Mouse (Mus musculus) hindbrain, postnatal 0 days (tissue): ENCODE data around the gene Haspin. TPM values are rescaled to one million over a fixed set of nuclear protein-coding genes. Genes with fewer than 3 reads are reported as not detected.

Source experiments
- ATAC-seq: fragments of 200-750 bp; cut with Nextera tagmentation; 2 replicates; pipeline ENCODE4 v1.8.0; 2017; ENCODE audit warnings: mild to moderate bottlenecking, moderate TSS enrichment, moderate library complexity
- DNase-seq: peaks from one replicate; pipeline ENCODE4 v3.0.0-alpha.2; 2015; ENCODE audit warnings: low spot score
- H3K27ac ChIP-seq: fragments of 300-500 bp; sonication (generic); 2 replicates; pipeline ENCODE4 v1.5.1; 2014; ENCODE audit warnings: mild to moderate bottlenecking
- H3K27me3 ChIP-seq: fragments of 300-500 bp; sonication (generic); 2 replicates; pipeline ENCODE4 v1.6.1; 2014; ENCODE audit warnings: low read length, mixed read lengths; ENCODE audit not compliant: insufficient read depth
- H3K36me3 ChIP-seq: fragments of 300-500 bp; sonication (generic); 2 replicates; pipeline ENCODE4 v1.6.1; 2014; ENCODE audit warnings: low read length, mixed read lengths; ENCODE audit not compliant: insufficient read depth
- H3K4me1 ChIP-seq: fragments of 300-500 bp; sonication (generic); 2 replicates; pipeline ENCODE4 v1.6.1; 2014; ENCODE audit warnings: antibody characterized with exemption, low read length, mixed read lengths; ENCODE audit not compliant: insufficient read depth
- H3K4me2 ChIP-seq: fragments of 300-500 bp; sonication (generic); 2 replicates; pipeline ENCODE4 v1.6.1; 2014; ENCODE audit warnings: low read depth, mild to moderate bottlenecking, low read length, moderate library complexity, mixed read lengths
- H3K4me3 ChIP-seq: fragments of 300-500 bp; sonication (generic); 2 replicates; pipeline ENCODE4 v1.5.1; 2014; ENCODE audit warnings: low read length
- H3K9ac ChIP-seq: fragments of 300-500 bp; sonication (generic); replicated peaks from 2 replicates; pipeline ENCODE4 v1.6.1; 2014; ENCODE audit warnings: mild to moderate bottlenecking, low read length, moderate library complexity, mixed read lengths
- H3K9me3 ChIP-seq: fragments of 300-500 bp; sonication (generic); 2 replicates; pipeline ENCODE4 v1.6.1; 2016; ENCODE audit warnings: low read length, mixed read lengths
- CTCF ChIP-seq: IDR thresholded peaks from 2 replicates; pipeline ENCODE4 v1.5.1; 2016; ENCODE audit warnings: antibody characterized with exemption, control low read depth, low read depth
- WGBS: fragments of 180-500 bp; shearing (Covaris S2); extraction: QIAGEN DNeasy Blood & Tissue Kit; methylation state at CpG from one replicate; pipeline ENCODE4 v1.1.7; 2014; 5-methylcytosine and 5-hydroxymethylcytosine counted together
- polyA plus RNA-seq: library from polyadenylated mRNA; unstranded; fragments of >200 nt; fragmentation: Nextera tagmentation; extraction: Ambion mirVana; gene quantifications from 2 replicates; pipeline ENCODE4 v1.2.1, GENCODE M21; 2015
- total RNA-seq: library from RNA; depleted of rRNA; stranded (reverse); fragments of >200 nt; gene quantifications from 2 replicates; pipeline ENCODE4 v1.2.3, GENCODE M21; 2014

Gene Haspin
- total and polyA plus RNA-seq, 2 experiments from 2014 or later: 2.4 to 3.3 TPM

- no peak overlapping the region for H3K27ac ChIP-seq
- H3K4me1 ChIP-seq: no peaks in the 10 kb centered on the region
- H3K4me3 ChIP-seq: no peak overlapping the region
- H3K9me3 ChIP-seq: no peaks in the 10 kb centered on the region
- H3K4me2 ChIP-seq: no peak overlapping the region
- H3K36me3 ChIP-seq: no peaks in the 10 kb centered on the region
- 85% methylated on average over 4 of the region's 4 CpGs for WGBS
- no peak for ATAC-seq
- DNase-seq: no peak
- H3K27me3 ChIP-seq: no peaks in the 10 kb centered on the region
- H3K9ac ChIP-seq: no peak overlapping the region
- TF ChIP-seq CTCF: no peak
Measured at GRCm38 (mm10) chr11:73101308-73101707, 36.8 kb downstream of the Haspin start.

- 53% methylated on average over 14 of the region's 14 CpGs for WGBS
- DNase-seq (peak; percentile 20), ATAC-seq (no peak)
- Histone ChIP-seq H3K4me2 (no peak overlapping the region), H3K9me3 (no peaks in the 10 kb centered on the region), H3K4me1 (no peaks in the 10 kb centered on the region), H3K27ac (no peak overlapping the region), H3K9ac (no peak overlapping the region), H3K36me3 (no peaks in the 10 kb centered on the region), H3K27me3 (no peaks in the 10 kb centered on the region), H3K4me3 (no peak overlapping the region)
- TF ChIP-seq CTCF: no peak
Measured at GRCm38 (mm10) chr11:73099976-73100750, 37.9 kb downstream of the Haspin start.

GRCm38 (mm10) chr11:73098860-73099259, 39.2 kb downstream of the Haspin start:
- no peak overlapping the region for H3K27ac ChIP-seq
- DNase-seq (no peak), ATAC-seq (no peak)
- H3K4me2 ChIP-seq: no peak overlapping the region
- TF ChIP-seq CTCF: no peak
- H3K9me3 ChIP-seq: no peaks in the 10 kb centered on the region
- H3K27me3 ChIP-seq: no peaks in the 10 kb centered on the region
- no peaks in the 10 kb centered on the region for H3K36me3 ChIP-seq
- H3K9ac ChIP-seq: no peak overlapping the region
- H3K4me3 ChIP-seq: no peak overlapping the region
- 64% methylated on average over 5 of the region's 5 CpGs for WGBS
- no peaks in the 10 kb centered on the region for H3K4me1 ChIP-seq

GRCm38 (mm10) chr11:73094231-73094995, 43.7 kb downstream of the Haspin start:
- 80% methylated on average over 11 of the region's 11 CpGs for WGBS
- Histone ChIP-seq H3K27ac (no peak overlapping the region), H3K9ac (no peak overlapping the region), H3K9me3 (no peaks in the 10 kb centered on the region), H3K4me1 (no peaks in the 10 kb centered on the region), H3K27me3 (no peaks in the 10 kb centered on the region), H3K4me3 (no peak overlapping the region), H3K4me2 (no peak overlapping the region), H3K36me3 (no peaks in the 10 kb centered on the region)
- no peak for ATAC-seq
- DNase-seq: no peak
- TF ChIP-seq CTCF: no peak

- no peak for TF ChIP-seq CTCF
- Histone ChIP-seq H3K9ac (no peak overlapping the region), H3K27me3 (no peaks in the 10 kb centered on the region), H3K4me1 (no peaks in the 10 kb centered on the region), H3K27ac (no peak overlapping the region), H3K4me2 (no peak overlapping the region), H3K4me3 (no peak overlapping the region), H3K9me3 (no peaks in the 10 kb centered on the region), H3K36me3 (no peaks in the 10 kb centered on the region)
- WGBS: 73% methylated on average over 7 of the region's 7 CpGs
- ATAC-seq (no peak), DNase-seq (no peak)
Measured at GRCm38 (mm10) chr11:73092877-73093276, 45.2 kb downstream of the Haspin start.

GRCm38 (mm10) chr11:73092057-73092456, 46.0 kb downstream of the Haspin start:
- no peaks in the 10 kb centered on the region for H3K27me3 ChIP-seq
- no peaks in the 10 kb centered on the region for H3K9me3 ChIP-seq
- H3K9ac ChIP-seq: no peak overlapping the region
- H3K27ac ChIP-seq: no peak overlapping the region
- no peak overlapping the region for H3K4me2 ChIP-seq
- no peak overlapping the region for H3K4me3 ChIP-seq
- DNase-seq: no peak
- no peaks in the 10 kb centered on the region for H3K36me3 ChIP-seq
- no peak for ATAC-seq
- WGBS: 78% methylated on average over 4 of the region's 4 CpGs
- H3K4me1 ChIP-seq: no peaks in the 10 kb centered on the region
- no peak for TF ChIP-seq CTCF

- DNase-seq: no peak
- 87% methylated on average over 2 of the region's 2 CpGs for WGBS
- no peak for TF ChIP-seq CTCF
Measured at GRCm38 (mm10) chr11:73090826-73091225, 47.3 kb downstream of the Haspin start.

More at GRCm38 (mm10) chr11:73090826-73091225, 47.3 kb downstream of the Haspin start:
- Histone ChIP-seq H3K4me2 (no peak overlapping the region), H3K4me3 (no peak overlapping the region), H3K27ac (no peak overlapping the region), H3K36me3 (no peaks in the 10 kb centered on the region), H3K4me1 (no peaks in the 10 kb centered on the region), H3K9me3 (no peaks in the 10 kb centered on the region), H3K27me3 (no peaks in the 10 kb centered on the region), H3K9ac (no peak overlapping the region)
- no peak for ATAC-seq
